Mouse (Mus musculus) MEL (cell line): ENCODE measurements around the gene 1700012P22Rik. TPM values are rescaled to one million over a fixed set of nuclear protein-coding genes. Genes with fewer than 3 reads are reported as not detected.
A peak's percentile ranks its signal among the peaks of the same experiment; 100 is the strongest.

ENCODE experiments used
- DNase-seq: peaks from one replicate; pipeline ENCODE4 v3.0.0; 2011; ENCODE audit warnings: low read depth, low spot score
- H3K27ac ChIP-seq: 2 replicates; pipeline ENCODE4 v1.5.1; 2012; ENCODE audit warnings: low read depth, mild to moderate bottlenecking, control low read depth, low read length, moderate library complexity; ENCODE audit not compliant: control insufficient read depth
- H3K27me3 ChIP-seq, 2 experiments: fragments of 150-350 bp in 1 of 2; sonication (generic) in 1 of 2; 2 replicates each; pipeline ENCODE4 v1.6.1; 2012; ENCODE audit warnings: low read length in 2 of 2, mild to moderate bottlenecking in 2 of 2, improper control_type of control experiment in 1 of 2, moderate library complexity in 1 of 2; ENCODE audit not compliant: insufficient read depth in 2 of 2, control insufficient read depth in 1 of 2
- H3K36me3 ChIP-seq, 2 experiments: 2 replicates each; pipeline ENCODE4 v1.6.1; 2012 to 2014; ENCODE audit warnings: low read length in 2 of 2, improper control_type of control experiment in 1 of 2, inconsistent platforms in 1 of 2, mild to moderate bottlenecking in 1 of 2; ENCODE audit not compliant: insufficient read depth in 2 of 2, control insufficient read depth in 1 of 2
- H3K4me1 ChIP-seq, 2 experiments: fragments of 150-350 bp in 1 of 2; sonication (generic) in 1 of 2; 2 replicates each; pipeline ENCODE4 v1.6.1; 2012; ENCODE audit warnings: low read length in 2 of 2, improper control_type of control experiment in 1 of 2, mild to moderate bottlenecking in 1 of 2; ENCODE audit not compliant: insufficient read depth in 2 of 2, control insufficient read depth in 1 of 2
- H3K4me3 ChIP-seq, 2 experiments: fragments of 150-350 bp in 1 of 2; sonication (generic) in 1 of 2; 2 replicates each; pipeline ENCODE4 v1.5.1; 2012; ENCODE audit warnings: low read depth in 2 of 2, low read length in 2 of 2, mild to moderate bottlenecking in 2 of 2, moderate library complexity in 2 of 2, control low read depth in 1 of 2, improper control_type of control experiment in 1 of 2; ENCODE audit not compliant: control insufficient read depth in 1 of 2, insufficient read depth in 1 of 2
- H3K79me2 ChIP-seq: 2 replicates; pipeline ENCODE4 v1.6.1; 2012; ENCODE audit warnings: mild to moderate bottlenecking, low read length, moderate library complexity; ENCODE audit not compliant: control insufficient read depth, poor library complexity, insufficient read depth
- H3K9ac ChIP-seq: 2 replicates; pipeline ENCODE4 v1.6.1; 2012; ENCODE audit warnings: low read depth, mild to moderate bottlenecking, control low read depth, low read length, moderate library complexity; ENCODE audit not compliant: control insufficient read depth, poor library complexity, severe bottlenecking
- H3K9me3 ChIP-seq: fragments of 150-350 bp; sonication (generic); replicated peaks from 2 replicates; pipeline ENCODE4 v1.6.1; 2012; ENCODE audit warnings: mild to moderate bottlenecking, low read length, improper control_type of control experiment, moderate library complexity; ENCODE audit not compliant: insufficient read depth
- BHLHE40 ChIP-seq: IDR thresholded peaks from 2 replicates; pipeline ENCODE4 v1.6.1; 2012; ENCODE audit warnings: low read depth, mild to moderate bottlenecking, inconsistent platforms, low read length, improper control_type of control experiment, borderline replicate concordance
- CHD2 ChIP-seq: IDR thresholded peaks from 2 replicates; pipeline ENCODE4 v1.6.1; 2011; ENCODE audit warnings: low read length, improper control_type of control experiment
- CTCF ChIP-seq, 3 experiments: IDR thresholded peaks in 2 of 3; conservative IDR thresholded peaks in 1 of 3; 2 replicates each; pipeline ENCODE4 v1.5.1; 2011 to 2012; ENCODE audit warnings: low read length in 3 of 3, low read depth in 2 of 3, mild to moderate bottlenecking in 2 of 3, improper control_type of control experiment in 1 of 3, inconsistent platforms in 1 of 3, mixed read lengths in 1 of 3, moderate library complexity in 1 of 3; ENCODE audit not compliant: control insufficient read depth in 1 of 3, insufficient read depth in 1 of 3, poor library complexity in 1 of 3, severe bottlenecking in 1 of 3
- E2F4 ChIP-seq: IDR thresholded peaks from 2 replicates; pipeline ENCODE4 v1.6.1; 2011; ENCODE audit warnings: low read depth, low read length, improper control_type of control experiment, borderline replicate concordance
- ELF1 ChIP-seq: IDR thresholded peaks from 2 replicates; pipeline ENCODE4 v1.6.1; 2014; ENCODE audit warnings: low read depth, mild to moderate bottlenecking, inconsistent platforms, low read length, improper control_type of control experiment, moderate library complexity
- EP300 ChIP-seq, 2 experiments: IDR thresholded peaks; 2 replicates each; pipeline ENCODE4 v1.6.1; 2011; ENCODE audit warnings: improper control_type of control experiment in 2 of 2, low read length in 2 of 2, low read depth in 1 of 2, mild to moderate bottlenecking in 1 of 2
- GATA1 ChIP-seq: IDR thresholded peaks from 2 replicates; pipeline ENCODE4 v1.6.1; 2011; ENCODE audit warnings: low read depth, low read length, improper control_type of control experiment
- KAT2A ChIP-seq: conservative IDR thresholded peaks from 2 replicates; pipeline ENCODE4 v1.6.1; 2012; ENCODE audit warnings: low read depth, low read length, improper control_type of control experiment, inconsistent platforms
- MAX ChIP-seq: IDR thresholded peaks from 2 replicates; pipeline ENCODE4 v1.6.1; 2011; ENCODE audit warnings: low read length, improper control_type of control experiment
- MAZ ChIP-seq: IDR thresholded peaks from 2 replicates; pipeline ENCODE4 v1.6.1; 2012; ENCODE audit warnings: low read depth, mild to moderate bottlenecking, inconsistent platforms, low read length, improper control_type of control experiment
- MXI1 ChIP-seq: IDR thresholded peaks from 2 replicates; pipeline ENCODE4 v1.6.1; 2011; ENCODE audit warnings: mild to moderate bottlenecking, low read depth, low read length, improper control_type of control experiment
- NELFE ChIP-seq: IDR thresholded peaks from 2 replicates; pipeline ENCODE4 v1.6.1; 2011; ENCODE audit warnings: low read depth, low read length, improper control_type of control experiment
- POLR2A ChIP-seq, 2 experiments: IDR thresholded peaks; 2 replicates each; pipeline ENCODE4 v1.6.1; 2011 to 2012; ENCODE audit warnings: low read length in 2 of 2, mild to moderate bottlenecking in 2 of 2, control low read depth in 1 of 2, improper control_type of control experiment in 1 of 2, low read depth in 1 of 2, moderate library complexity in 1 of 2; ENCODE audit not compliant: control insufficient read depth in 1 of 2, insufficient read depth in 1 of 2, poor library complexity in 1 of 2
- POLR2AphosphoS2 ChIP-seq: IDR thresholded peaks from 2 replicates; pipeline ENCODE4 v1.6.1; 2011; ENCODE audit warnings: low read length, improper control_type of control experiment
- RAD21 ChIP-seq: IDR thresholded peaks from 2 replicates; pipeline ENCODE4 v1.6.1; 2011; ENCODE audit warnings: mild to moderate bottlenecking, low read depth, low read length, improper control_type of control experiment
- RCOR1 ChIP-seq: IDR thresholded peaks from 2 replicates; pipeline ENCODE4 v1.6.1; 2012; ENCODE audit warnings: low read depth, mild to moderate bottlenecking, inconsistent platforms, low read length, improper control_type of control experiment
- UBTF ChIP-seq: IDR thresholded peaks from 2 replicates; pipeline ENCODE4 v1.6.1; 2012; ENCODE audit warnings: low read depth, mild to moderate bottlenecking, inconsistent platforms, low read length, improper control_type of control experiment, moderate library complexity, borderline replicate concordance; ENCODE audit not compliant: insufficient read depth
- USF2 ChIP-seq, 2 experiments: IDR thresholded peaks; 2 replicates each; pipeline ENCODE4 v1.6.1; 2011 to 2012; ENCODE audit warnings: improper control_type of control experiment in 2 of 2, low read length in 2 of 2, borderline replicate concordance in 1 of 2, inconsistent platforms in 1 of 2, low read depth in 1 of 2, mild to moderate bottlenecking in 1 of 2; ENCODE audit not compliant: insufficient read depth in 1 of 2
- ZC3H11A ChIP-seq: IDR thresholded peaks from 2 replicates; pipeline ENCODE4 v1.6.1; 2012; ENCODE audit warnings: low read depth, mild to moderate bottlenecking, inconsistent platforms, low read length, improper control_type of control experiment
- polyA plus RNA-seq, 2 experiments: library from polyadenylated mRNA; stranded (reverse) in 1 of 2; unstranded in 1 of 2; fragments of >175 nt in 1 of 2; fragments of >200 nt in 1 of 2; gene quantifications; 2 replicates each; pipeline versions ENCODE4 v1.2.1 to v1.2.4; 2012; ENCODE audit warnings: low replicate concordance in 2 of 2, low read depth in 1 of 2; ENCODE audit not compliant: insufficient read length in 2 of 2, insufficient read depth in 1 of 2, missing spikeins in 1 of 2
- total RNA-seq: library from RNA; depleted of rRNA; stranded (reverse); fragments of 300-350 nt; gene quantifications from 2 replicates; pipeline ENCODE4 v1.2.3, GENCODE M21; 2012

The 1700012P22Rik gene
- total and polyA plus RNA-seq, 3 experiments, result not detected

- no peaks in the 10 kb centered on the region for H3K27me3 ChIP-seq
- no peaks in the 10 kb centered on the region for H3K79me2 ChIP-seq
- H3K27ac ChIP-seq, result no peak overlapping the region
- H3K4me3 ChIP-seq, result no peak overlapping the region
- no peak for DNase-seq
- H3K4me1 ChIP-seq, result no peaks in the 10 kb centered on the region
- TF ChIP-seq CTCF (IDR thresholded peaks at IDR 0.05 in 2 of 3, conservative IDR thresholded peaks at IDR 0.05 in 1 of 3; ENCODE audit: control insufficient read depth in 1 of 3, insufficient read depth in 1 of 3, low read depth in 2 of 3, low read length in 3 of 3, poor library complexity in 1 of 3, severe bottlenecking in 1 of 3) (0 out of 6 replicates have a peak, but pooled peaks of 1 of the 3 experiments have one; percentile 14), MAZ (no peak)
- no peak overlapping the region for H3K9ac ChIP-seq
- H3K9me3 ChIP-seq, result no peaks in the 10 kb centered on the region
- H3K36me3 ChIP-seq, result no peaks in the 10 kb centered on the region
These were observed 17.9 kb downstream of the 1700012P22Rik start for GRCm38 (mm10) chr4:144420644-144421043.

- H3K27ac ChIP-seq, result no peak within 1 kb of the TSS
- H3K9me3 ChIP-seq, result no peaks in the 10 kb centered on the region
- H3K4me3 ChIP-seq, result no peak within 1 kb of the TSS
- no peaks in the 10 kb centered on the region for H3K27me3 ChIP-seq
- TF ChIP-seq USF2 (IDR thresholded peaks at IDR 0.05; ENCODE audit: borderline replicate concordance in 1 of 2, insufficient read depth in 1 of 2, low read depth in 1 of 2, low read length in 2 of 2), result no peak
- no peak for TF ChIP-seq GATA1
- TF ChIP-seq E2F4, result no peak
- TF ChIP-seq ELF1, result no peak
- TF ChIP-seq UBTF, result no peak
- no peak for TF ChIP-seq RCOR1
- no peak for TF ChIP-seq NELFE
- no peak for TF ChIP-seq MAX
- no peak for TF ChIP-seq POLR2A (IDR thresholded peaks at IDR 0.05; ENCODE audit: control insufficient read depth in 1 of 2, insufficient read depth in 1 of 2, low read depth in 1 of 2, low read length in 2 of 2, poor library complexity in 1 of 2)
- TF ChIP-seq KAT2A, result no peak
- TF ChIP-seq CHD2, result no peak
- TF ChIP-seq POLR2AphosphoS2, result no peak
- no peak for TF ChIP-seq RAD21
- TF ChIP-seq BHLHE40, result no peak
- TF ChIP-seq EP300 (IDR thresholded peaks at IDR 0.05; ENCODE audit: low read depth in 1 of 2, low read length in 2 of 2), result no peak
- no peak for TF ChIP-seq MXI1
- no peak for TF ChIP-seq ZC3H11A
- no peaks in the 10 kb centered on the region for H3K36me3 ChIP-seq
- no peaks in the 10 kb centered on the region for H3K79me2 ChIP-seq
- DNase-seq, result no peak
- H3K9ac ChIP-seq, result no peak within 1 kb of the TSS
- H3K4me1 ChIP-seq, result no peaks in the 10 kb centered on the region
These were observed 30.3 kb downstream of the 1700012P22Rik start, which contains the start of gene Pramef12 for GRCm38 (mm10) chr4:144408290-144408689. Pramef12 (minus strand) TSS chr4:144408464.
